Mouse (Mus musculus): ENCODE data around the gene Acad9. TPM values are rescaled to one million over a fixed set of nuclear protein-coding genes. Genes with fewer than 3 reads are reported as not detected.
"Not testable (repeated sequence)": the region's sequence is repeated elsewhere in the genome, so short reads cannot be mapped to it uniquely, and the experiment has no call there.

Acad9 gene
- polyA plus RNA-seq, 1 experiment from 2014 or later = 98.3 TPM

GRCm38 (mm10) chr3:36119684-36120548 lies 54.1 kb downstream of the Acad9 start:
- Histone ChIP-seq H3K4me3 (no peak overlapping the region), H3K36me3 (replicated peaks) (no peaks in the 10 kb centered on the region), H3K4me1 (no peaks in the 10 kb centered on the region), H3K27ac (replicated peaks) (no peak overlapping the region), H3K27me3 (replicated peaks; ENCODE audit: low read depth, poor library complexity, severe bottlenecking) (no peaks in the 10 kb centered on the region), H3K9me3 (peaks cover 13% of the 10 kb centered on the region)
- no peak for DNase-seq (ENCODE audit: low spot score)

- DNase-seq (ENCODE audit: low spot score); H3K4me1 ChIP-seq; H3K27ac ChIP-seq (replicated peaks); H3K36me3 ChIP-seq (replicated peaks); H3K4me3 ChIP-seq; H3K27me3 ChIP-seq (replicated peaks; ENCODE audit: low read depth, poor library complexity, severe bottlenecking): not testable (repeated sequence)
- 95% methylated on average over 9 of the region's 9 CpGs for WGBS
- H3K9me3 ChIP-seq = peaks cover 13% of the 10 kb centered on the region
Observed at GRCm38 (mm10) chr3:36126176-36126575, 60.4 kb downstream of the Acad9 start.

- no peak for DNase-seq (ENCODE audit: low spot score)
- Histone ChIP-seq H3K36me3 (replicated peaks) (no peaks in the 10 kb centered on the region), H3K27ac (replicated peaks) (no peak overlapping the region), H3K9me3 (no peaks in the 10 kb centered on the region; the same call in 1 of the 2 replicates), H3K4me3 (no peak overlapping the region), H3K4me1 (no peaks in the 10 kb centered on the region), H3K27me3 (replicated peaks; ENCODE audit: low read depth, poor library complexity, severe bottlenecking) (no peaks in the 10 kb centered on the region)
Observed at GRCm38 (mm10) chr3:36136152-36136551, 70.4 kb downstream of the Acad9 start.

- WGBS = 58% methylated on average over 2 of the region's 2 CpGs
- no peaks in the 10 kb centered on the region for H3K27me3 ChIP-seq (replicated peaks; ENCODE audit: low read depth, poor library complexity, severe bottlenecking)
- no peaks in the 10 kb centered on the region for H3K36me3 ChIP-seq (replicated peaks)
- H3K9me3 ChIP-seq = peaks cover 2% of the 10 kb centered on the region; the same call in 1 of the 2 replicates
- DNase-seq (ENCODE audit: low spot score) = no peak
- no peak overlapping the region for H3K27ac ChIP-seq (replicated peaks)
- H3K4me1 ChIP-seq = no peaks in the 10 kb centered on the region
- no peak overlapping the region for H3K4me3 ChIP-seq
Observed at GRCm38 (mm10) chr3:36137560-36137959, 71.8 kb downstream of the Acad9 start.

- H3K4me1 ChIP-seq = no peaks in the 10 kb centered on the region
- H3K27me3 ChIP-seq (replicated peaks; ENCODE audit: low read depth, poor library complexity, severe bottlenecking) = no peaks in the 10 kb centered on the region
- no peaks in the 10 kb centered on the region for H3K36me3 ChIP-seq (replicated peaks)
- 86% methylated on average over 1 of the region's 1 CpGs for WGBS
- peaks cover 2% of the 10 kb centered on the region; the same call in 1 of the 2 replicates for H3K9me3 ChIP-seq
- no peak overlapping the region for H3K4me3 ChIP-seq
- DNase-seq (ENCODE audit: low spot score) = no peak
- H3K27ac ChIP-seq (replicated peaks) = no peak overlapping the region
Observed at GRCm38 (mm10) chr3:36138171-36138660, 72.4 kb downstream of the Acad9 start.

GRCm38 (mm10) chr3:36138996-36139395 lies 73.2 kb downstream of the Acad9 start:
- Histone ChIP-seq H3K4me1 (no peaks in the 10 kb centered on the region), H3K9me3 (peaks cover 2% of the 10 kb centered on the region; the same call in 1 of the 2 replicates), H3K27ac (replicated peaks) (no peak overlapping the region), H3K36me3 (replicated peaks) (no peaks in the 10 kb centered on the region), H3K4me3 (no peak overlapping the region), H3K27me3 (replicated peaks; ENCODE audit: low read depth, poor library complexity, severe bottlenecking) (no peaks in the 10 kb centered on the region)
- DNase-seq (ENCODE audit: low spot score) = no peak

Other genes starting within 250 kb of the Acad9 start
- gene Dcun1d1, start 128.5 kb upstream of the Acad9 start, polyA plus RNA-seq (2016; fragmentation: Nextera tagmentation; extraction: Ambion mirVana) = 104 and 106 TPM in 2 replicates
- gene Mccc1, start 65.3 kb upstream of the Acad9 start, polyA plus RNA-seq (2016; fragmentation: Nextera tagmentation; extraction: Ambion mirVana) = 37.0 and 42.2 TPM in 2 replicates
- not detected in 2 replicates for gene Ccdc144b, start 12.4 kb upstream of the Acad9 start, polyA plus RNA-seq (2016; fragmentation: Nextera tagmentation; extraction: Ambion mirVana)
- gene D3Ertd254e, start 85.0 kb downstream of the Acad9 start, polyA plus RNA-seq (2016; fragmentation: Nextera tagmentation; extraction: Ambion mirVana) = 8.2 and 9.7 TPM in 2 replicates
- 0.23 TPM in 1 of 2 replicates, not detected in the other for gene Qrfpr, start 156.3 kb downstream of the Acad9 start, polyA plus RNA-seq (2016; fragmentation: Nextera tagmentation; extraction: Ambion mirVana)

All from embryonic facial prominence, embryonic 10.5 days (tissue).